Mouse (Mus musculus): ENCODE measurements around the gene Cnnm4. TPM values are rescaled to one million over a fixed set of nuclear protein-coding genes. Genes with fewer than 3 reads are reported as not detected.

Gene Cnnm4
- total and polyA plus RNA-seq, 3 experiments = 3.9 to 4.6 (median 4.4) TPM

DNA sequence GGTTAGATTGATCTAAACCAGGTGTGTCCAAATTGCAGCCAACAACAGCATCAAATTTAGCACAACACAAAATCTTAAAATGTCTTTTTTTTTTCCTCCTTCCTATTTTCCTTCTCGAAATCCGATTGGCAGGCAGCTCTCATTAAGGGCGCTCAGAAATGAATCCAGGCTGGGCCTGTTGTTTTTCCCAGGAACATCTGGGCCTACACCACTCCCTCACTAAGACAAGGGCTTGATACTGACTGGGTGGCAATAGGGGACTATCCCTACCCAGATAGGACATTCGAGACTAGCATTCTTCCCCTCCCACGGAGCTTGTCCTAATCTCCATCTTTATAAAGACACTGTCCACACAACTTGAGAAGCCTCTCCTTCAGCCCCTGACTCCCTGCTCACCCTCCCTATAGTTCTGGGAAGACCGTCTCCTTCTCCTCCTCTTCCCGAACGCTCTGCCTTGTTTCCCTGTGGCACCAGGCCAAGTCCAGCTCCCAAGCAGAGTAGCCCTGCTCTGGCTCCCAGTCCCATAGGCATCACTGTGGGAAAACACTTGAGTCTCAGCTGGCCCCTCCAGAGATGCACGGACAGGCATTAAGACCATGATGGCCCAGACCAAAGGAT is 76.7 kb downstream of the Cnnm4 start:
- H3K79me2 ChIP-seq (replicated peaks; ENCODE audit: control insufficient read depth, insufficient read depth, low read length) = no peaks in the 10 kb centered on the region
- no peaks in the 10 kb centered on the region for H3K36me3 ChIP-seq (ENCODE audit: control insufficient read depth, insufficient read depth, low read length)
- H3K9ac ChIP-seq (ENCODE audit: low read depth, low read length) = no peak overlapping the region
- peak overlapping the region; percentile 75 for H3K27ac ChIP-seq
- DNase-seq = peak; percentile 66 to 70
- no peak for TF ChIP-seq EP300 (IDR thresholded peaks at IDR 0.05; ENCODE audit: insufficient read depth, low read depth, low read length)
- TF ChIP-seq POLR2A (IDR thresholded peaks at IDR 0.05; ENCODE audit: insufficient read depth, low read depth, low read length) = no peak
- TF ChIP-seq CTCF (IDR thresholded peaks at IDR 0.05) = no peak
- 24% methylated on average over 9 of the region's 9 CpGs for WGBS
- no peaks in the 10 kb centered on the region for H3K27me3 ChIP-seq (ENCODE audit: control insufficient read depth, insufficient read depth, low read length)
- H3K4me1 ChIP-seq (ENCODE audit: control insufficient read depth, insufficient read depth, low read length) = peaks cover 3% of the 10 kb centered on the region
- H3K4me3 ChIP-seq = no peak overlapping the region
- intact Hi-C loops (cut with DNase I) = loop anchor here (1.0 kb wide), 3 partner anchors 87 to 136 kb away; no protein-coding TSS in a partner anchor

DNA sequence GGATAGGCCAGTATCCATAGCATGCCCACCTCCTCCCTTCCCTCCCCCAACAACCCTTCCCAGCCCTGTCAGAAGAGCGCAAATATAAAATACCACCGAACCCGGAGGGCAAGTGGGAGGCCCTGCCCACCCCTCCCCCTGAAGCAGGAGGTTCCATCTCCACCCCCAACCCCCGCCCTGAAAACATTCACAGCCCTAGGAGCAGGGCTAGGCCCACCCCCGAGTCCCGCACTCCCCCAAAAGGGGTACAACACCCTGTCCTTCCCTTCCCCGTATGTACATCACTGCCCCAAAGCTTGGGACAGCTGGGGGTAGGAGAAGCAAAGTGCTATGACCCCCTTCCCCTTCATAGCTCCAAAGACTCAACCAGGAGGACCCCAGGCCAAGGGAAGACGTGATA is 77.4 kb downstream of the Cnnm4 start:
- intact Hi-C loops (cut with DNase I) = no loop called here
- H3K4me1 ChIP-seq (ENCODE audit: control insufficient read depth, insufficient read depth, low read length) = peaks cover 3% of the 10 kb centered on the region
- no peaks in the 10 kb centered on the region for H3K36me3 ChIP-seq (ENCODE audit: control insufficient read depth, insufficient read depth, low read length)
- no peaks in the 10 kb centered on the region for H3K27me3 ChIP-seq (ENCODE audit: control insufficient read depth, insufficient read depth, low read length)
- no peak overlapping the region for H3K4me3 ChIP-seq
- no peak for TF ChIP-seq CTCF (IDR thresholded peaks at IDR 0.05)
- TF ChIP-seq EP300 (IDR thresholded peaks at IDR 0.05; ENCODE audit: insufficient read depth, low read depth, low read length) = no peak
- no peak for TF ChIP-seq POLR2A (IDR thresholded peaks at IDR 0.05; ENCODE audit: insufficient read depth, low read depth, low read length)
- peaks cover 3% of the 10 kb centered on the region; the same call in 1 of the 2 replicates for H3K79me2 ChIP-seq (replicated peaks; ENCODE audit: control insufficient read depth, insufficient read depth, low read length)
- WGBS = 65% methylated on average over 8 of the region's 8 CpGs
- peak overlapping the region; percentile 75 for H3K27ac ChIP-seq
- no peak overlapping the region for H3K9ac ChIP-seq (ENCODE audit: low read depth, low read length)
- no peak for DNase-seq

DNA sequence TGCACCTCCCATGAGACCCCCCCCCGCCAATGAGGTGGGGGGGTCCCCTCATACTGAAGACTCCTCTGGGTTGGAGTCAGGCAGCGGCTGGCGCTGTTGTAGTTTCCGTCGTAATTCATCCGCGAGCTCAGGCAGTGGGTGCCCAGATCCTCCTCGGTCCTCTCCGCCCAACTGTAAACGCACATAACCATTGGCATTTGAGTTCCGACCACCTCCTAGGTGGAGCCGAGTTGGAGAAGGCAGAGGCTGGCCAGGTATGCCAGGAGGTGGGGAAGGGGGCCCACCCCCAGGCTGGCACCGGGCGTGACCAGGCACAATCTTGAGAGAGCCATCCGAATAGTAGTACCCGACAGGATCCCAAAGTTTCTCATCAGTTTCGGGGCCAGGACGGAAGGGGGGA is 78.1 kb downstream of the Cnnm4 start:
- H3K36me3 ChIP-seq (ENCODE audit: control insufficient read depth, insufficient read depth, low read length) = no peaks in the 10 kb centered on the region
- H3K79me2 ChIP-seq (replicated peaks; ENCODE audit: control insufficient read depth, insufficient read depth, low read length) = peaks cover 3% of the 10 kb centered on the region; the same call in 1 of the 2 replicates
- peaks cover 3% of the 10 kb centered on the region for H3K4me1 ChIP-seq (ENCODE audit: control insufficient read depth, insufficient read depth, low read length)
- no peak for TF ChIP-seq POLR2A (IDR thresholded peaks at IDR 0.05; ENCODE audit: insufficient read depth, low read depth, low read length)
- TF ChIP-seq CTCF (IDR thresholded peaks at IDR 0.05) = no peak
- intact Hi-C loops (cut with DNase I) = no loop called here
- WGBS = 84% methylated on average over 18 of the region's 18 CpGs
- no peak overlapping the region for H3K9ac ChIP-seq (ENCODE audit: low read depth, low read length)
- DNase-seq = no peak
- H3K27me3 ChIP-seq (ENCODE audit: control insufficient read depth, insufficient read depth, low read length) = no peaks in the 10 kb centered on the region
- no peak overlapping the region for H3K4me3 ChIP-seq
- H3K27ac ChIP-seq = no peak overlapping the region

DNA sequence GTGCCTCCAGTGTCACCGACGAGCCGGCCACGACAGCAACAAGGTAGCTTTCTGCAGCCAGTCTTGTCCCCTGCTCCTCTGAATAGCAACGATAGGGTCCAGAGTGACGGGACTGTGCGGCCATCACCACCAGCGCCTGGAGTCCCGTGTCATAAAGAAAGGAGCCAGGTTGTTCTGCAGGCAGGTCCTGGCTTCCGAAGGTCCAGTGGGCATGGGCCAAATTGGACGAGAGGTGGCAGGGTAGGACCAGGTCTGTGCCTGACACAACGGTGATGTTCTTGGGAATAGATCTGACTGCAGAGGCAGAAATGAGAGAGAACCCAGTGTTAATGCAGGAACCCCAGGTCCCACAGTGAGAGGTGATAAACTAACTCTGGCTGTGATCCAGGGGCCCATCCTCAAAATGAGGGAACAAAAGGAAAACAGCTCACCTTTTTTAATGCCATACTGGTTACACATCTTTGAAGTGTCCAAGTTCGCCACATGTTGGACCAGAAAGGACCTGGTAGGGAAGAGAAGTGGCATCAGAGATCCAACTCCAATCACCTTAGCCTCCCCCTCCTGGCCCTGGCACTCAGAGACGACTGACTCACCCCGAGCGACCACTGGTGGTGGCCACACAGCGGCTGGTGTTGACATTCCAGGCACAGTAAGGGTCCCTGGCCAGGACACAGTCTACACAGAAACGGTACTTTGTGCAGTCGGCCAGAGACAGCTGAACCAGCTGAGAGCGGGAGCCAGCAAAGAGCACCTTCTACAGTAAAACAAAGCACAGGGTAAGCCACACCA is 78.8 kb downstream of the Cnnm4 start:
- H3K9ac ChIP-seq (ENCODE audit: low read depth, low read length) = no peak overlapping the region
- peaks cover 8% of the 10 kb centered on the region for H3K4me1 ChIP-seq (ENCODE audit: control insufficient read depth, insufficient read depth, low read length)
- TF ChIP-seq POLR2A (IDR thresholded peaks at IDR 0.05; ENCODE audit: insufficient read depth, low read depth, low read length) (no peak), CTCF (IDR thresholded peaks at IDR 0.05) (peak; percentile 32)
- H3K36me3 ChIP-seq (ENCODE audit: control insufficient read depth, insufficient read depth, low read length) = no peaks in the 10 kb centered on the region
- no peak for DNase-seq
- no peak overlapping the region for H3K27ac ChIP-seq
- no peak overlapping the region for H3K4me3 ChIP-seq
- WGBS = 77% methylated on average over 20 of the region's 20 CpGs
- intact Hi-C loops (cut with DNase I) = no loop called here
- peaks cover 3% of the 10 kb centered on the region; the same call in 1 of the 2 replicates for H3K79me2 ChIP-seq (replicated peaks; ENCODE audit: control insufficient read depth, insufficient read depth, low read length)
- H3K27me3 ChIP-seq (ENCODE audit: control insufficient read depth, insufficient read depth, low read length) = no peaks in the 10 kb centered on the region

DNA sequence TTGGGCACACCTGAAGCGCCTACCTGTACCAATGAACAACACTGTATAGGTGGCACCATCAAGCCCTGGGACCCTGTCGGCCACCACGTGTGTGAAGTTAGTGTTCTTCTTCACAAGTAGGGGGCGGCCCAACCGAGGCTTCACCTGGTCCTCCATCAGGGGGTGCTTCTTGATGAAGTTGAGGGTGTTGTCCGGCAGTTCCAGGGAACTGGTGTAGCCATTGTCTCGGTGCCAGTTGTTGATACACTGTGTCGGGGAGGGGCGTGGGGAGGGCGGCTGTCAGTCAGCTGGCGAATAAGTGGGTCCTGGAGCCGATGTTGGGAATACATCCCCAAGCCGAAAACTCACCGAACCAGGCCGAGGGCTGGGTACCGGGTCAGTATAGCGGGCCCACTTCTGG is 80.5 kb downstream of the Cnnm4 start:
- Histone ChIP-seq H3K4me3 (no peak overlapping the region), H3K4me1 (ENCODE audit: control insufficient read depth, insufficient read depth, low read length) (peaks cover 8% of the 10 kb centered on the region), H3K79me2 (replicated peaks; ENCODE audit: control insufficient read depth, insufficient read depth, low read length) (peaks cover 3% of the 10 kb centered on the region; the same call in 1 of the 2 replicates), H3K27me3 (ENCODE audit: control insufficient read depth, insufficient read depth, low read length) (no peaks in the 10 kb centered on the region), H3K9ac (ENCODE audit: low read depth, low read length) (no peak overlapping the region), H3K27ac (no peak overlapping the region), H3K36me3 (ENCODE audit: control insufficient read depth, insufficient read depth, low read length) (no peaks in the 10 kb centered on the region)
- intact Hi-C loops (cut with DNase I) = no loop called here
- no peak for TF ChIP-seq CTCF (IDR thresholded peaks at IDR 0.05)
- no peak for TF ChIP-seq POLR2A (IDR thresholded peaks at IDR 0.05; ENCODE audit: insufficient read depth, low read depth, low read length)
- TF ChIP-seq EP300 (IDR thresholded peaks at IDR 0.05; ENCODE audit: insufficient read depth, low read depth, low read length) = no peak
- WGBS = 82% methylated on average over 17 of the region's 17 CpGs
- DNase-seq = no peak

DNA sequence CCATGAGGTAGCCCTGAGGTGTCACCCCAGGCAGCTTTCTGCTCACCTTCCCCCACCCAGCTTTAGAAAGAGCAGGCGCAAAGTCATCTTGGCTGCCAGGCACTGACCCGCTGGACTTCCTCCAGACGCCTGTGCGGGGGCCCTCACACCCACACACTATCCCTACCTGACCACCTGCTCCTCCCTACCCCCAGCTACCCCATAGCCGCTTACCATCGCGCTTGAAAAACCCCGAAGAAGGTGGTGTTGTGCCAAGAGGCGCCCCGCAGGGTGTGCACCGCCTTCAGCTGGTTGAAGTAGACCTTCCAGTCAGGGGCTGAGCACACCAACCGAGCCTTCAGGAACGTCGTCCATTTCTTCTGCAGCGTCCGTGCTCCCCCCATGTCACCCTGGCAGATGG is 81.1 kb downstream of the Cnnm4 start:
- WGBS = 84% methylated on average over 16 of the region's 16 CpGs
- Histone ChIP-seq H3K79me2 (replicated peaks; ENCODE audit: control insufficient read depth, insufficient read depth, low read length) (peaks cover 3% of the 10 kb centered on the region; the same call in 1 of the 2 replicates), H3K36me3 (ENCODE audit: control insufficient read depth, insufficient read depth, low read length) (no peaks in the 10 kb centered on the region), H3K27ac (no peak overlapping the region), H3K9ac (ENCODE audit: low read depth, low read length) (no peak overlapping the region), H3K4me1 (ENCODE audit: control insufficient read depth, insufficient read depth, low read length) (peaks cover 6% of the 10 kb centered on the region), H3K4me3 (no peak overlapping the region), H3K27me3 (ENCODE audit: control insufficient read depth, insufficient read depth, low read length) (no peaks in the 10 kb centered on the region)
- no peak for DNase-seq
- TF ChIP-seq CTCF (IDR thresholded peaks at IDR 0.05) = no peak
- TF ChIP-seq EP300 (IDR thresholded peaks at IDR 0.05; ENCODE audit: insufficient read depth, low read depth, low read length) = no peak
- no peak for TF ChIP-seq POLR2A (IDR thresholded peaks at IDR 0.05; ENCODE audit: insufficient read depth, low read depth, low read length)
- intact Hi-C loops (cut with DNase I) = no loop called here

All from heart, adult 2 months (tissue).